Mouse (Mus musculus) heart, embryonic 16.5 days (tissue): ENCODE results near the gene Hist1h2bl. TPM values are rescaled to one million over a fixed set of nuclear protein-coding genes. Genes with fewer than 3 reads are reported as not detected.

Experiments used
- ATAC-seq: fragments of 200-750 bp; cut with Nextera tagmentation; replicated peaks from 2 replicates; pipeline ENCODE4 v1.8.0; 2017; ENCODE audit warnings: moderate number of reproducible peaks; ENCODE audit not compliant: insufficient read depth, low FRiP score; ENCODE audit errors: extremely low read depth
- H3K27ac ChIP-seq: fragments of 300-500 bp; sonication (generic); 2 replicates; pipeline ENCODE4 v1.5.1; 2014; ENCODE audit warnings: mild to moderate bottlenecking, low read length, control low read depth, moderate library complexity
- H3K27me3 ChIP-seq: fragments of 300-500 bp; sonication (generic); 2 replicates; pipeline ENCODE4 v1.6.1; 2014; ENCODE audit warnings: low read length, mixed read lengths; ENCODE audit not compliant: control insufficient read depth, insufficient read depth
- H3K36me3 ChIP-seq: fragments of 300-500 bp; sonication (generic); 2 replicates; pipeline ENCODE4 v1.6.1; 2014; ENCODE audit not compliant: control insufficient read depth, insufficient read depth
- H3K4me1 ChIP-seq: fragments of 300-500 bp; sonication (generic); 2 replicates; pipeline ENCODE4 v1.6.1; 2014; ENCODE audit warnings: low read length, mixed read lengths; ENCODE audit not compliant: control insufficient read depth, insufficient read depth
- H3K4me2 ChIP-seq: fragments of 300-500 bp; sonication (generic); 2 replicates; pipeline ENCODE4 v1.6.1; 2014; ENCODE audit warnings: low read depth, mild to moderate bottlenecking, control low read depth, low read length
- H3K4me3 ChIP-seq: fragments of 300-500 bp; sonication (generic); 2 replicates; pipeline ENCODE4 v1.5.1; 2014; ENCODE audit warnings: mild to moderate bottlenecking, control low read depth, low read length
- H3K9ac ChIP-seq: fragments of 300-500 bp; sonication (generic); 2 replicates; pipeline ENCODE4 v1.6.1; 2014; ENCODE audit warnings: low read length, control low read depth
- H3K9me3 ChIP-seq: fragments of 300-500 bp; sonication (generic); replicated peaks from 2 replicates; pipeline ENCODE4 v1.6.1; 2016; ENCODE audit warnings: low read length; ENCODE audit not compliant: control insufficient read depth
- WGBS: fragments of 180-500 bp; shearing (Covaris S2); extraction: QIAGEN DNeasy Blood & Tissue Kit; methylation state at CpG from one replicate; pipeline ENCODE4 v1.1.7; 2014; 5-methylcytosine and 5-hydroxymethylcytosine counted together
- microRNA-seq: library from miRNA; unstranded; fragments of <30 nt; microRNA quantifications from one replicate; pipeline ENCODE4, GENCODE M21; 2017
- polyA plus RNA-seq: library from polyadenylated mRNA; unstranded; fragments of >200 nt; fragmentation: Nextera tagmentation; extraction: Ambion mirVana; gene quantifications from 2 replicates; pipeline ENCODE4 v1.2.1, GENCODE M21; 2015

Gene Hist1h2bl
- polyA plus RNA-seq, 1 experiment from 2014 or later, result 1.7 TPM

GRCm38 (mm10) chr13:21677305-21677704 lies 38.6 kb downstream of the Hist1h2bl start, which contains the start of gene Olfr1360:
Olfr1360 (minus strand) TSS chr13:21677405.
- H3K9ac ChIP-seq, result no peak within 1 kb of the TSS
- H3K9me3 ChIP-seq, result no peaks in the 10 kb centered on the region
- H3K4me1 ChIP-seq, result no peaks in the 10 kb centered on the region
- no peaks in the 10 kb centered on the region for H3K36me3 ChIP-seq
- H3K4me2 ChIP-seq, result no peak within 1 kb of the TSS
- no peak for ATAC-seq
- H3K4me3 ChIP-seq, result no peak within 1 kb of the TSS
- no peak within 1 kb of the TSS for H3K27ac ChIP-seq
- no peaks in the 10 kb centered on the region for H3K27me3 ChIP-seq
- 77% methylated on average over 2 of the region's 2 CpGs for WGBS

Small RNAs within 50 kb of the gene (microRNA-seq; reads per million reads assigned to microRNA genes)
- gene Gm44357, result not detected
- gene Gm44367, result not detected
- gene Gm44454, result not detected

Other genes starting within 250 kb of the Hist1h2bl start
- 1.5 and 1.7 TPM in 2 replicates for gene Nkapl, start 247.6 kb downstream of the Hist1h2bl start, polyA plus RNA-seq
- gene Zkscan4, start 237.2 kb downstream of the Hist1h2bl start, polyA plus RNA-seq, result 1.9 and 2.2 TPM in 2 replicates
- gene Gm10065, start 236.7 kb downstream of the Hist1h2bl start, polyA plus RNA-seq, result not detected in 2 replicates
- 0.77 and 4.1 TPM in 2 replicates for gene AK157302, start 220.9 kb downstream of the Hist1h2bl start, polyA plus RNA-seq
- gene Gm11273, start 214.7 kb downstream of the Hist1h2bl start, polyA plus RNA-seq, result 20.3 and 62.4 TPM in 2 replicates
- 3.7 and 4.7 TPM in 2 replicates for gene Zkscan8, start 185.0 kb downstream of the Hist1h2bl start, polyA plus RNA-seq
- 0.04 TPM in 1 of 2 replicates, not detected in the other for gene Olfr1366, start 173.3 kb downstream of the Hist1h2bl start, polyA plus RNA-seq
- not detected in 2 replicates for gene Olfr1535, start 156.2 kb downstream of the Hist1h2bl start, polyA plus RNA-seq
- gene Olfr1364, start 134.4 kb downstream of the Hist1h2bl start, polyA plus RNA-seq, result not detected in 2 replicates
- gene Olfr1362, start 102.1 kb downstream of the Hist1h2bl start, polyA plus RNA-seq, result not detected in 2 replicates
- not detected in 2 replicates for gene Olfr11, start 73.6 kb downstream of the Hist1h2bl start, polyA plus RNA-seq
- not detected in 2 replicates for gene Olfr1361, start 52.8 kb downstream of the Hist1h2bl start, polyA plus RNA-seq
- not detected in 2 replicates for gene Olfr1360, start 38.7 kb downstream of the Hist1h2bl start, polyA plus RNA-seq
- gene Olfr1359, start 18.0 kb downstream of the Hist1h2bl start, polyA plus RNA-seq, result not detected in 2 replicates
- 4.3 and 8.1 TPM in 2 replicates for gene Hist1h2ai, start 279 bp upstream of the Hist1h2bl start, polyA plus RNA-seq
- gene Hist1h3h, start 1.5 kb upstream of the Hist1h2bl start, polyA plus RNA-seq, result 4.8 and 6.2 TPM in 2 replicates
- 1.8 and 2.4 TPM in 2 replicates for gene Hist1h2bm, start 5.9 kb upstream of the Hist1h2bl start, polyA plus RNA-seq
- gene Hist1h4j, start 18.9 kb upstream of the Hist1h2bl start, polyA plus RNA-seq, result 0.51 and 0.67 TPM in 2 replicates
- gene Hist1h4k, start 34.4 kb upstream of the Hist1h2bl start, polyA plus RNA-seq, result 1.9 TPM in 1 of 2 replicates, not detected in the other
- 9.3 and 10.0 TPM in 2 replicates for gene Hist1h2ak, start 37.7 kb upstream of the Hist1h2bl start, polyA plus RNA-seq
- 0.88 and 1.6 TPM in 2 replicates for gene Hist1h2bn, start 38.0 kb upstream of the Hist1h2bl start, polyA plus RNA-seq
- gene Hist1h1b, start 64.5 kb upstream of the Hist1h2bl start, polyA plus RNA-seq, result 8.6 and 9.8 TPM in 2 replicates
- gene Hist1h3i, start 67.2 kb upstream of the Hist1h2bl start, polyA plus RNA-seq, result 50.2 and 54.0 TPM in 2 replicates
- gene Hist1h2an, start 71.1 kb upstream of the Hist1h2bl start, polyA plus RNA-seq, result 3.0 and 3.1 TPM in 2 replicates
- 0.34 and 0.52 TPM in 2 replicates for gene Hist1h2bp, start 71.3 kb upstream of the Hist1h2bl start, polyA plus RNA-seq
- 9.3 and 10.4 TPM in 2 replicates for gene Hist1h2bq, start 94.1 kb upstream of the Hist1h2bl start, polyA plus RNA-seq
- not detected in 2 replicates for gene Hist1h2ao, start 94.3 kb upstream of the Hist1h2bl start, polyA plus RNA-seq
- gene Hist1h4m, start 95.6 kb upstream of the Hist1h2bl start, polyA plus RNA-seq, result not detected in 2 replicates
- 6.3 and 7.5 TPM in 2 replicates for gene Hist1h4n, start 116.1 kb upstream of the Hist1h2bl start, polyA plus RNA-seq
- gene Hist1h2ap, start 117.4 kb upstream of the Hist1h2bl start, polyA plus RNA-seq, result 1,370 and 1,778 TPM in 2 replicates
- gene Hist1h2br, start 117.6 kb upstream of the Hist1h2bl start, polyA plus RNA-seq, result 9.6 and 10.5 TPM in 2 replicates
- gene Zfp184, start 229.0 kb upstream of the Hist1h2bl start, polyA plus RNA-seq, result 2.9 and 4.7 TPM in 2 replicates